Mouse (Mus musculus): ENCODE data around the gene Mettl7a2. TPM values are rescaled to one million over a fixed set of nuclear protein-coding genes. Genes with fewer than 3 reads are reported as not detected.
"Not testable (repeated sequence)": the region's sequence is repeated elsewhere in the genome, so short reads cannot be mapped to it uniquely, and the experiment has no call there.

The Mettl7a2 gene
- total RNA-seq (2014; fragmentation: Nextera tagmentation) (2.2 TPM in 1 of 2 replicates, not detected in the other), total RNA-seq (2017) (2.1 and 3.1 TPM in 2 replicates), polyA plus RNA-seq (2012) (2.4 TPM in 2 replicates)

- ATAC-seq (ENCODE audit: extremely low read depth, insufficient number of reproducible peaks, low FRiP score, poor library complexity, severe bottlenecking) (no peak), DNase-seq (ENCODE audit: low spot score) (no peak)
Observed at GRCm38 (mm10) chr15:100352711-100353250, at the start of gene Mettl7a2, which contains the start of gene Methig1. TSS of gene Mettl7a2 (plus strand) at chr15:100353200. TSS of gene Methig1 (plus strand) at chr15:100353149.

GRCm38 (mm10) chr15:100303428-100304018, 49.5 kb upstream of the Mettl7a2 start:
- H3K4me1 ChIP-seq (ENCODE audit: insufficient read depth, low read depth, low read length), result peaks cover 51% of the 10 kb centered on the region
- DNase-seq (ENCODE audit: low spot score), result no peak
- H3K9me3 ChIP-seq (replicated peaks), result 0 out of 2 replicates have a peak, but pooled peaks cover 3% of the 10 kb centered on the region
- no peak for TF ChIP-seq TAL1 (conservative IDR thresholded peaks at IDR 0.05; ENCODE audit: low read depth, low read length)
- peak overlapping the region; percentile 73; the same call in 1 of the 2 replicates for H3K4me3 ChIP-seq (ENCODE audit: low read depth, low read length)
- no peak for ATAC-seq (ENCODE audit: extremely low read depth, insufficient number of reproducible peaks, low FRiP score, poor library complexity, severe bottlenecking)
- peaks cover 3% of the 10 kb centered on the region for H3K36me3 ChIP-seq (replicated peaks)
- no peaks in the 10 kb centered on the region for H3K27me3 ChIP-seq (ENCODE audit: insufficient read depth, low read length)

More at GRCm38 (mm10) chr15:100352711-100353250, at the start of gene Mettl7a2, which contains the start of gene Methig1:
- H3K4me3 ChIP-seq (ENCODE audit: low read depth, low read length), result peak within 1 kb of the TSS; percentile 61; the same call in 1 of the 2 replicates
- no peak for TF ChIP-seq GATA1 (IDR thresholded peaks at IDR 0.05; ENCODE audit: borderline replicate concordance, low read length)
- no peak for TF ChIP-seq TAL1 (conservative IDR thresholded peaks at IDR 0.05; ENCODE audit: low read depth, low read length)
- no peak for TF ChIP-seq POLR2AphosphoS5 (IDR thresholded peaks at IDR 0.05; ENCODE audit: insufficient replicate concordance, low read depth, low read length)
- TF ChIP-seq CTCF (IDR thresholded peaks at IDR 0.05; ENCODE audit: low read depth, low read length), result no peak
- TF ChIP-seq GATA2 (IDR thresholded peaks at IDR 0.05; ENCODE audit: borderline replicate concordance, low read depth, low read length), result no peak
- peaks cover 2% of the 10 kb centered on the region; the same call in 1 of the 2 replicates for H3K4me1 ChIP-seq (ENCODE audit: insufficient read depth, low read depth, low read length)
- no peaks in the 10 kb centered on the region for H3K36me3 ChIP-seq (replicated peaks)
- H3K27me3 ChIP-seq (ENCODE audit: insufficient read depth, low read length), result peaks cover 16% of the 10 kb centered on the region
- H3K9me3 ChIP-seq (replicated peaks), result no peaks in the 10 kb centered on the region

GRCm38 (mm10) chr15:100304019-100304991, 48.7 kb upstream of the Mettl7a2 start, which contains the start of gene Mettl7a1:
TSS of gene Mettl7a1 (plus strand) at chr15:100304140.
- peak; percentile 80 for DNase-seq (ENCODE audit: low spot score)
- H3K4me1 ChIP-seq (ENCODE audit: insufficient read depth, low read depth, low read length), result peaks cover 50% of the 10 kb centered on the region
- peak; percentile 65 for ATAC-seq (ENCODE audit: extremely low read depth, insufficient number of reproducible peaks, low FRiP score, poor library complexity, severe bottlenecking)
- 0 out of 2 replicates have a peak, but pooled peaks cover 2% of the 10 kb centered on the region for H3K9me3 ChIP-seq (replicated peaks)
- H3K36me3 ChIP-seq (replicated peaks), result peaks cover 3% of the 10 kb centered on the region
- TF ChIP-seq GATA1 (IDR thresholded peaks at IDR 0.05; ENCODE audit: borderline replicate concordance, low read length), result no peak
- TF ChIP-seq CTCF (IDR thresholded peaks at IDR 0.05; ENCODE audit: low read depth, low read length), result no peak
- TF ChIP-seq TAL1 (conservative IDR thresholded peaks at IDR 0.05; ENCODE audit: low read depth, low read length), result no peak
- TF ChIP-seq GATA2 (IDR thresholded peaks at IDR 0.05; ENCODE audit: borderline replicate concordance, low read depth, low read length), result no peak
- TF ChIP-seq POLR2AphosphoS5 (IDR thresholded peaks at IDR 0.05; ENCODE audit: insufficient replicate concordance, low read depth, low read length), result no peak
- H3K4me3 ChIP-seq (ENCODE audit: low read depth, low read length), result peak within 1 kb of the TSS; percentile 73
- H3K27me3 ChIP-seq (ENCODE audit: insufficient read depth, low read length), result no peaks in the 10 kb centered on the region

GRCm38 (mm10) chr15:100306201-100306600, 46.8 kb upstream of the Mettl7a2 start:
- H3K27me3 ChIP-seq (ENCODE audit: insufficient read depth, low read length), result no peaks in the 10 kb centered on the region
- H3K4me3 ChIP-seq (ENCODE audit: low read depth, low read length), result no peak overlapping the region
- peaks cover 33% of the 10 kb centered on the region for H3K4me1 ChIP-seq (ENCODE audit: insufficient read depth, low read depth, low read length)
- TF ChIP-seq GATA2 (IDR thresholded peaks at IDR 0.05; ENCODE audit: borderline replicate concordance, low read depth, low read length) (no peak), TAL1 (conservative IDR thresholded peaks at IDR 0.05; ENCODE audit: low read depth, low read length) (no peak), CTCF (IDR thresholded peaks at IDR 0.05; ENCODE audit: low read depth, low read length) (no peak), GATA1 (IDR thresholded peaks at IDR 0.05; ENCODE audit: borderline replicate concordance, low read length) (no peak), POLR2AphosphoS5 (IDR thresholded peaks at IDR 0.05; ENCODE audit: insufficient replicate concordance, low read depth, low read length) (no peak)
- H3K9me3 ChIP-seq (replicated peaks), result no peaks in the 10 kb centered on the region
- ATAC-seq (ENCODE audit: extremely low read depth, insufficient number of reproducible peaks, low FRiP score, poor library complexity, severe bottlenecking), result no peak
- peaks cover 6% of the 10 kb centered on the region for H3K36me3 ChIP-seq (replicated peaks)
- DNase-seq (ENCODE audit: low spot score), result no peak

- peaks cover 25% of the 10 kb centered on the region for H3K4me1 ChIP-seq (ENCODE audit: insufficient read depth, low read depth, low read length)
- not testable (repeated sequence) for H3K27me3 ChIP-seq (ENCODE audit: insufficient read depth, low read length); DNase-seq (ENCODE audit: low spot score); H3K9me3 ChIP-seq (replicated peaks); ATAC-seq (ENCODE audit: extremely low read depth, insufficient number of reproducible peaks, low FRiP score, poor library complexity, severe bottlenecking); H3K4me3 ChIP-seq (ENCODE audit: low read depth, low read length)
- 0 out of 2 replicates have a peak, but pooled peaks have one; percentile 19 for TF ChIP-seq CTCF (IDR thresholded peaks at IDR 0.05; ENCODE audit: low read depth, low read length)
- peaks cover 15% of the 10 kb centered on the region for H3K36me3 ChIP-seq (replicated peaks)
Observed at GRCm38 (mm10) chr15:100307438-100308096, 45.4 kb upstream of the Mettl7a2 start.

Data from G1E (cell line).